Mouse (Mus musculus): ENCODE data around the gene Timm10. TPM values are rescaled to one million over a fixed set of nuclear protein-coding genes. Genes with fewer than 3 reads are reported as not detected.
A peak's percentile ranks its signal among the peaks of the same experiment; 100 is the strongest.

Timm10 gene
- total and polyA plus RNA-seq, 2 experiments from 2014 or later = 57.3 to 91.7 TPM

GRCm38 (mm10) chr2:84811880-84812279, 14.9 kb upstream of the Timm10 start:
- Histone ChIP-seq H3K4me3 (ENCODE audit: low read length) (no peak overlapping the region), H3K36me3 (ENCODE audit: insufficient read depth, low read length) (no peaks in the 10 kb centered on the region), H3K27me3 (ENCODE audit: insufficient read depth, low read length) (no peaks in the 10 kb centered on the region), H3K27ac (no peak overlapping the region), H3K9ac (replicated peaks; ENCODE audit: low read length) (no peak overlapping the region), H3K4me1 (ENCODE audit: insufficient read depth, low read length) (no peaks in the 10 kb centered on the region), H3K4me2 (ENCODE audit: low read depth, low read length) (no peak overlapping the region), H3K9me3 (ENCODE audit: low read length) (no peaks in the 10 kb centered on the region)
- no peak for DNase-seq (ENCODE audit: low spot score)
- ATAC-seq = no peak
- 87% methylated on average over 7 of the region's 7 CpGs for WGBS
- no peak for TF ChIP-seq CTCF (IDR thresholded peaks at IDR 0.05; ENCODE audit: low read depth)

GRCm38 (mm10) chr2:84812676-84813075, 14.1 kb upstream of the Timm10 start:
- H3K4me1 ChIP-seq (ENCODE audit: insufficient read depth, low read length) = no peaks in the 10 kb centered on the region
- no peak overlapping the region for H3K4me2 ChIP-seq (ENCODE audit: low read depth, low read length)
- no peaks in the 10 kb centered on the region for H3K36me3 ChIP-seq (ENCODE audit: insufficient read depth, low read length)
- no peak overlapping the region for H3K9ac ChIP-seq (replicated peaks; ENCODE audit: low read length)
- no peaks in the 10 kb centered on the region for H3K9me3 ChIP-seq (ENCODE audit: low read length)
- ATAC-seq (no peak), DNase-seq (ENCODE audit: low spot score) (no peak)
- H3K27me3 ChIP-seq (ENCODE audit: insufficient read depth, low read length) = no peaks in the 10 kb centered on the region
- TF ChIP-seq CTCF (IDR thresholded peaks at IDR 0.05; ENCODE audit: low read depth) = no peak
- no peak overlapping the region for H3K27ac ChIP-seq
- H3K4me3 ChIP-seq (ENCODE audit: low read length) = no peak overlapping the region
- 80% methylated on average over 6 of the region's 6 CpGs for WGBS

GRCm38 (mm10) chr2:84819861-84820260, 6.9 kb upstream of the Timm10 start:
- Histone ChIP-seq H3K4me2 (ENCODE audit: low read depth, low read length) (no peak overlapping the region), H3K27ac (no peak overlapping the region), H3K27me3 (ENCODE audit: insufficient read depth, low read length) (no peaks in the 10 kb centered on the region), H3K4me1 (ENCODE audit: insufficient read depth, low read length) (no peaks in the 10 kb centered on the region), H3K36me3 (ENCODE audit: insufficient read depth, low read length) (no peaks in the 10 kb centered on the region), H3K4me3 (ENCODE audit: low read length) (no peak overlapping the region), H3K9ac (replicated peaks; ENCODE audit: low read length) (no peak overlapping the region), H3K9me3 (ENCODE audit: low read length) (no peaks in the 10 kb centered on the region)
- no peak for DNase-seq (ENCODE audit: low spot score)
- TF ChIP-seq CTCF (IDR thresholded peaks at IDR 0.05; ENCODE audit: low read depth) = no peak
- ATAC-seq = no peak
- 74% methylated on average over 3 of the region's 3 CpGs for WGBS

- Histone ChIP-seq H3K9ac (replicated peaks; ENCODE audit: low read length) (no peak within 1 kb of the TSS), H3K27ac (no peak within 1 kb of the TSS), H3K36me3 (ENCODE audit: insufficient read depth, low read length) (no peaks in the 10 kb centered on the region), H3K9me3 (ENCODE audit: low read length) (no peaks in the 10 kb centered on the region), H3K4me2 (ENCODE audit: low read depth, low read length) (no peak within 1 kb of the TSS), H3K4me1 (ENCODE audit: insufficient read depth, low read length) (no peaks in the 10 kb centered on the region; the same call in 1 of the 2 replicates), H3K27me3 (ENCODE audit: insufficient read depth, low read length) (no peaks in the 10 kb centered on the region), H3K4me3 (ENCODE audit: low read length) (no peak within 1 kb of the TSS)
- 67% methylated on average over 13 of the region's 13 CpGs for WGBS
- no peak for TF ChIP-seq CTCF (IDR thresholded peaks at IDR 0.05; ENCODE audit: low read depth)
- ATAC-seq (no peak), DNase-seq (ENCODE audit: low spot score) (no peak)
Measured at GRCm38 (mm10) chr2:84822552-84822951, 4.2 kb upstream of the Timm10 start, which contains the start of gene Smtnl1. Gene Smtnl1 (minus strand): TSS chr2:84822652.

GRCm38 (mm10) chr2:84823237-84823636, 3.6 kb upstream of the Timm10 start:
- H3K36me3 ChIP-seq (ENCODE audit: insufficient read depth, low read length) = no peaks in the 10 kb centered on the region
- H3K27me3 ChIP-seq (ENCODE audit: insufficient read depth, low read length) = no peaks in the 10 kb centered on the region
- 54% methylated on average over 2 of the region's 2 CpGs for WGBS
- no peaks in the 10 kb centered on the region for H3K9me3 ChIP-seq (ENCODE audit: low read length)
- no peak for TF ChIP-seq CTCF (IDR thresholded peaks at IDR 0.05; ENCODE audit: low read depth)
- ATAC-seq = no peak
- no peak for DNase-seq (ENCODE audit: low spot score)
- no peaks in the 10 kb centered on the region; the same call in 1 of the 2 replicates for H3K4me1 ChIP-seq (ENCODE audit: insufficient read depth, low read length)
- no peak overlapping the region for H3K27ac ChIP-seq
- no peak overlapping the region for H3K4me2 ChIP-seq (ENCODE audit: low read depth, low read length)
- H3K4me3 ChIP-seq (ENCODE audit: low read length) = no peak overlapping the region
- no peak overlapping the region for H3K9ac ChIP-seq (replicated peaks; ENCODE audit: low read length)

GRCm38 (mm10) chr2:84827283-84827920, 605 bp downstream of the Timm10 start:
- ATAC-seq = peak; percentile 43
- Histone ChIP-seq H3K4me2 (ENCODE audit: low read depth, low read length) (peak overlapping the region; percentile 100), H3K27ac (peak overlapping the region; percentile 23; the same call in 1 of the 2 replicates), H3K27me3 (ENCODE audit: insufficient read depth, low read length) (no peaks in the 10 kb centered on the region), H3K9me3 (ENCODE audit: low read length) (no peaks in the 10 kb centered on the region), H3K36me3 (ENCODE audit: insufficient read depth, low read length) (0 out of 2 replicates have a peak, but pooled peaks cover 10% of the 10 kb centered on the region), H3K9ac (replicated peaks; ENCODE audit: low read length) (peak overlapping the region; percentile 77), H3K4me3 (ENCODE audit: low read length) (peak overlapping the region; percentile 74), H3K4me1 (ENCODE audit: insufficient read depth, low read length) (no peaks in the 10 kb centered on the region; the same call in 1 of the 2 replicates)
- WGBS = 1% methylated on average over 29 of the region's 29 CpGs
- no peak for DNase-seq (ENCODE audit: low spot score)
- TF ChIP-seq CTCF (IDR thresholded peaks at IDR 0.05; ENCODE audit: low read depth) = no peak

All from hindbrain, postnatal 0 days (tissue).